Mouse (Mus musculus): Measurements from ENCODE around the gene Ankrd28. TPM values are rescaled to one million over a fixed set of nuclear protein-coding genes. Genes with fewer than 3 reads are reported as not detected.

The Ankrd28 gene
- polyA plus RNA-seq, 1 experiment from 2014 or later = 3.6 TPM

DNA sequence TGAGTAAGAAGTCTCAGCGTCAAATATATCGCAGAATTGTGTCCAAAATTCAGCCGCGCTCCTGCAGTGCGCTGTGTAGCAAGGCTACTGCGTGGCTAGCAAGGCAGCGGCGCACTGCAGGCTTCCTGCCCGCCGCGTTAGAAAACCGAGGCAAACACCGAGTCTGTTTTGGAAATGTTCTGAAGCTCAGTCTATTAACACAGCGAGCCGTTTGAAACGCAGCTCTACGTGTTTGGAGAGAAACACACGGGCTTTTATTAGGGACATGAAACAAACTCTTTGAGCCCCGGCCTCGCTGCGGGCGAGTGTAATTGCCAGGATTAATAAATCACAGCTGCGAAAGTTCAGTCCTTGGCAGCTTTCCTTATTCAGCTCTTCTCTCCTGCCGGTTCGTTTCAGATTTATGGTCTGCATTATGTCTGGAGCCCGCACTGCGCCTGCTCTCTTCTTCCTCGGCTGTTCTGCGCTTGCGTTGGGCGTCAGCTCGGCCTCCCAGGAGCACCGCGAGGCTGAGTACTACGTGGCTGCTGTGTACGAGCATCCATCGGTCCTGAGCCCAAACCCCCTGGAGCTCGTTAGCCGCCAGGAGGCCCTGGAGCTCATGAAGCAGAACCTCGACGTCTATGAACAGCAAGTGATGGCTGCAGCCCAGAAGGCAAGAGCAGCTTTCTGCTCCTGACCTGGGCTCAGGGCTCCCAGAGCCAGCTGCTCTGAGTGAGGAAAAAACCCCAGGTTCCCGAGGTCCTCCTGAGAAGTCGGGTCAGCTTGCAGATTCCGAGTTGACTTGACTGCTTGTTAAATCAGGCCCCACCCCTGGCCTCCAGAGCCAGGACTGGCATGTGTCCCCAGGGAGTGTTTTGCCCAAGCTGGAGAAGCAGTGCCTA is 168.5 kb downstream of the Ankrd28 start:
- Histone ChIP-seq H3K9ac (ENCODE audit: low read length) (peak overlapping the region; percentile 61), H3K36me3 (ENCODE audit: control insufficient read depth, insufficient read depth, low read length) (no peaks in the 10 kb centered on the region), H3K27me3 (ENCODE audit: control insufficient read depth, insufficient read depth, low read length) (no peaks in the 10 kb centered on the region), H3K4me3 (ENCODE audit: low read depth, low read length) (peak overlapping the region; percentile 40), H3K4me1 (replicated peaks; ENCODE audit: control insufficient read depth, insufficient read depth) (peaks cover 27% of the 10 kb centered on the region), H3K27ac (replicated peaks) (peak overlapping the region; percentile 99), H3K4me2 (replicated peaks; ENCODE audit: low read depth) (peak overlapping the region; percentile 69), H3K9me3 (ENCODE audit: control insufficient read depth, low read length) (no peaks in the 10 kb centered on the region)
- no peak for TF ChIP-seq EP300 (optimal IDR thresholded peaks at IDR 0.05)
- TF ChIP-seq CTCF (IDR thresholded peaks at IDR 0.05; ENCODE audit: low read depth) = peak; percentile 58
- WGBS = 4% methylated on average over 44 of the region's 44 CpGs
- ATAC-seq (ENCODE audit: low FRiP score, low TSS enrichment) = peak; percentile 89
- peak; percentile 81 for DNase-seq (ENCODE audit: low spot score)

DNA sequence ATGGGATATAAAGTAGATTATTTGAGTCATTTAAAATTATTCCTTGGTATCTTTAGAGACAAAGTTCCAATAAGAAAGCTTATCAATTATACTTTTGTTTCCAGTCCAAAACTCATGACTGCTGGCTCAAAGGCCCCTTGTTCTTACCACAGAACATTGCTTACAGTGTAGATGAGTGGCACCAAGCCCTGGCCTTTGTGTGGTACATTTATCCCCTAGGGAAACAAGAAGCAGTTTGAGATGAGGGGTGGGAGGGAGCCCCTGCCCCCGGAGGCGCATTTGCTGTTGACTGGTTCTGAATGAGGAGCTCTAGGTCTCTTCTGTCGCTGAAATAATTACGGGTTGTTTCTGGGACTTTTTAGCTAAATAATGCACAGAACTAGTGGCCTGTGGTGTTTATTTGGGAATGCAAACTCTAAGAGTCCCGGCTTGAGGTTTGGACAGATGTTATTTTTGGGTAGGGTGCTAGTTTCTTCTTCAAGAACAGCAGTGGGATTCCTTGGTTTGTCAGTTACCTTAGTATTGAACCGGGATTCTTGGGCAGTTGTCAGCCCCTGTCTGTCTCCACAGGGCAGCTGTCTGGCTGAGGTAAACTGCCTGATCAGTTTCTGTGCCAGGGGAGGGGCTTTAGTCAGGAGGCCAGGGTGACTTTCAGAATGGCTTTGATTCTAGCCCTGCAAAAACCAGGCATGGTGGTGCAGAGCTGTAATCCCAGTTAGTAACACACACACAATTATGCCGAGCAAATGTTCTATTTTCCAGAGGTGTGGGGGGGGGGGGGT is 169.9 kb downstream of the Ankrd28 start:
- Histone ChIP-seq H3K4me1 (replicated peaks; ENCODE audit: control insufficient read depth, insufficient read depth) (peaks cover 27% of the 10 kb centered on the region), H3K27me3 (ENCODE audit: control insufficient read depth, insufficient read depth, low read length) (no peaks in the 10 kb centered on the region), H3K27ac (replicated peaks) (peak overlapping the region; percentile 99), H3K36me3 (ENCODE audit: control insufficient read depth, insufficient read depth, low read length) (no peaks in the 10 kb centered on the region), H3K9ac (ENCODE audit: low read length) (no peak overlapping the region), H3K9me3 (ENCODE audit: control insufficient read depth, low read length) (no peaks in the 10 kb centered on the region), H3K4me3 (ENCODE audit: low read depth, low read length) (no peak overlapping the region), H3K4me2 (replicated peaks; ENCODE audit: low read depth) (no peak overlapping the region)
- ATAC-seq (ENCODE audit: low FRiP score, low TSS enrichment) = no peak
- no peak for DNase-seq (ENCODE audit: low spot score)
- 59% methylated on average over 7 of the region's 7 CpGs for WGBS
- TF ChIP-seq EP300 (optimal IDR thresholded peaks at IDR 0.05) (no peak), CTCF (IDR thresholded peaks at IDR 0.05; ENCODE audit: low read depth) (no peak)

DNA sequence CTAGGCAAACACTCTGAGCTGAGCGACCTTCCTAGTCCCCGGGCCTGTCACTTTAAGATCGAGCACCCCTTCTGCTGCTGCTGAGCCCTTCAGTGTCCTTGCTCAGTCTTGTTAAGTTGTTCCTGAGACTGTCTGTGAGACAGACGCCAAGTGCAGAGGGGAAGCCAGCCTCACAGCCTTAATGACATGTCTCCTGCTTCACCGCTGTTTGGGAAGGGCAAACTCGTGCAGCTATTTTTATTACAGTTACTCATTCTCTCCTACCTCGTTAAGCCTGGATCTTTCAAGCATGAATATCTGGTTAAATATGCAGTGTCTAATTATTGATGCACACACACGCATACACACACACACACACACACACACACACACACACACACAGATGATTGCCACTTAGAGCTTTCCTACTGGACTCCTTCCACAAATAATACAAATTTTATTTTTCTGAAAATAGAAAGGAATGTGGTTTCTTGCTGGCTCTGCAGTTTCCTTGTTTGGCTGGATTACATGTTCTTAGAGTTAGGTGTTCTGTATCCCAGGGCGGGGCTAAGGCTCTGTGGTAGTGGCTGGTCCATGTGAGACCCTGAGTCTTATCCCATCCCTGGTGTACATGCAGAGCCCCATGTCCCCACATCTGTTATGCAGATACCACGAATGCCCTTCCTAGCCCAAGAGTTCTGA is 170.8 kb downstream of the Ankrd28 start:
- TF ChIP-seq EP300 (optimal IDR thresholded peaks at IDR 0.05) (no peak), CTCF (IDR thresholded peaks at IDR 0.05; ENCODE audit: low read depth) (no peak)
- peaks cover 25% of the 10 kb centered on the region for H3K4me1 ChIP-seq (replicated peaks; ENCODE audit: control insufficient read depth, insufficient read depth)
- 40% methylated on average over 10 of the region's 10 CpGs for WGBS
- peak overlapping the region; percentile 99 for H3K27ac ChIP-seq (replicated peaks)
- H3K9ac ChIP-seq (ENCODE audit: low read length) = no peak overlapping the region
- no peaks in the 10 kb centered on the region for H3K9me3 ChIP-seq (ENCODE audit: control insufficient read depth, low read length)
- peak; percentile 14; the same call in 1 of the 2 replicates for ATAC-seq (ENCODE audit: low FRiP score, low TSS enrichment)
- no peak overlapping the region for H3K4me3 ChIP-seq (ENCODE audit: low read depth, low read length)
- no peaks in the 10 kb centered on the region for H3K36me3 ChIP-seq (ENCODE audit: control insufficient read depth, insufficient read depth, low read length)
- no peak overlapping the region for H3K4me2 ChIP-seq (replicated peaks; ENCODE audit: low read depth)
- DNase-seq (ENCODE audit: low spot score) = no peak
- H3K27me3 ChIP-seq (ENCODE audit: control insufficient read depth, insufficient read depth, low read length) = no peaks in the 10 kb centered on the region

DNA sequence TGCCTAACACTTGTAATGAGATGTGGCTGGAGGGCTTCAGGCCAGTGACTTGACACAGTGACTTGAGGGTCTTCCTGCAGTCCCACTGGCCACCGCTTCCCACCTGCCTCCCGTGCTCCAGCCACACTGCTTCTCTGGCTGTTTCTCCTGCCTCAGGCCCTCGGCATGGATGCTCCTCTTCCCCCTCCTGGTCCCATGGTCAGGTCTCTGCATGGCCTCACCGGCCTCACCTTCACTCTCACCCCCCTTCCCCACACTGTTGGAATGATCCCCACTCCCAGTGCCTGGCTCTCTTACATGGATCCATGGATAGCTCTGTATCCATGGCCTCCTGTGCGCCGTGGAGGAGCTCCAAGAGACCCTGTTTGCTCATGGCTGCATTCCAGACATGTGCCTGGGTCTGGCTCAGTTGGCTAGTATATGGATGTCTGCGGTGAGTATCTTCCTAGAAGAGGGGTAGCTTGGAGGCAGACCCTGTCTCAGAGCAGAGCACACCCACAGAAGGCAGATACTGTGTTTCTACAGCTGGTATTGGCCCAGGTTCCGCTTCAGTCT is 172.2 kb downstream of the Ankrd28 start:
- no peak overlapping the region for H3K9ac ChIP-seq (ENCODE audit: low read length)
- no peak overlapping the region for H3K4me2 ChIP-seq (replicated peaks; ENCODE audit: low read depth)
- no peak for DNase-seq (ENCODE audit: low spot score)
- WGBS = 86% methylated on average over 8 of the region's 8 CpGs
- peaks cover 18% of the 10 kb centered on the region for H3K4me1 ChIP-seq (replicated peaks; ENCODE audit: control insufficient read depth, insufficient read depth)
- H3K4me3 ChIP-seq (ENCODE audit: low read depth, low read length) = no peak overlapping the region
- no peak overlapping the region for H3K27ac ChIP-seq (replicated peaks)
- TF ChIP-seq CTCF (IDR thresholded peaks at IDR 0.05; ENCODE audit: low read depth) (no peak), EP300 (optimal IDR thresholded peaks at IDR 0.05) (no peak)
- H3K36me3 ChIP-seq (ENCODE audit: control insufficient read depth, insufficient read depth, low read length) = no peaks in the 10 kb centered on the region
- H3K27me3 ChIP-seq (ENCODE audit: control insufficient read depth, insufficient read depth, low read length) = no peaks in the 10 kb centered on the region
- no peak for ATAC-seq (ENCODE audit: low FRiP score, low TSS enrichment)
- no peaks in the 10 kb centered on the region for H3K9me3 ChIP-seq (ENCODE audit: control insufficient read depth, low read length)

DNA sequence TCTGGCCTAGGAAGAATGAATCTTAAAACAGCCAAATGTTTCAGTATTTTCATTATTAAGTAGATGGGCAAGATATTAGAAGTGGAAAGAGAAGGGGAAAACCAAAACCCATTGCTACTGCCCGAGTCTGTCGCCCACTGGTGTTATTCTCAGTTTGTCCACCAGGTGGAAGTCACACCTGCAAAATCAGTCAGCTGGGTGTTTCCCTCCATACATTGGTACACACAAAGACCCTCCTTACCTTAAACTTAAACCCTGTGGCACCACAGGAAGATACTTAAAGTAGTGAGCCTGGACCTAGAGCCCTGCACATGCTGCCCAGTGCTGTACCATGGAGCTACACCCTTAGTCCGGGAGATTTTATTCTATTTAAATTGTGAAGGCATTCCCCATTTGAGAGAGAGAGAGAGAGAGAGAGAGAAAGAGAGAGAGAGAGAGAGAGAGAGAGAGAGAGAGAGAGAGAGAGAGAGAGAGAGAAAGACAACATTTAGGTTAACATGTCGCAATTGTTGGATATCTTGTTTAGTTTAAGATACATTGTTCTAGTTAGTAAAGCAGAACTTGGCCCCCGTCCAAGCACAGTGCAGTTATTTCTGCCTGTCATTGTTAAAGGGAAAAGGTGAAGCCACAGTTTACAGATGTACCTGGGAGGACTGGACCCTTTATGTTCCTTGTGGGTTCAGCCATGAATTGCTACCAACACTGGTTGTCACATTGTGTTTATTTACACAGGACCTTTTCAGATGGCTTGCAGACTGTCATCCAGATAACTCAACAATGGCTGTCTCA is 173.4 kb downstream of the Ankrd28 start:
- Histone ChIP-seq H3K9ac (ENCODE audit: low read length) (no peak overlapping the region), H3K4me3 (ENCODE audit: low read depth, low read length) (no peak overlapping the region), H3K36me3 (ENCODE audit: control insufficient read depth, insufficient read depth, low read length) (no peaks in the 10 kb centered on the region), H3K27ac (replicated peaks) (no peak overlapping the region), H3K4me1 (replicated peaks; ENCODE audit: control insufficient read depth, insufficient read depth) (peaks cover 7% of the 10 kb centered on the region), H3K27me3 (ENCODE audit: control insufficient read depth, insufficient read depth, low read length) (no peaks in the 10 kb centered on the region), H3K9me3 (ENCODE audit: control insufficient read depth, low read length) (no peaks in the 10 kb centered on the region), H3K4me2 (replicated peaks; ENCODE audit: low read depth) (no peak overlapping the region)
- ATAC-seq (ENCODE audit: low FRiP score, low TSS enrichment) (no peak), DNase-seq (ENCODE audit: low spot score) (peak; percentile 71)
- WGBS = 17% methylated on average over 5 of the region's 5 CpGs
- TF ChIP-seq CTCF (IDR thresholded peaks at IDR 0.05; ENCODE audit: low read depth) (peak; percentile 93), EP300 (optimal IDR thresholded peaks at IDR 0.05) (no peak)
